Mouse (Mus musculus) fibroblast of lung, adult 2 months (primary cell): ENCODE measurements around the gene Magi1.

Experiments used
- DNase-seq: peaks from one replicate; pipeline ENCODE4 v3.0.0-alpha.2; 2011; ENCODE audit warnings: low read depth

Magi1 gene

GRCm38 (mm10) chr6:93983551-93983950, 300.2 kb downstream of the Magi1 start:
- DNase-seq = no peak

- no peak for DNase-seq
These were observed 302.5 kb downstream of the Magi1 start for GRCm38 (mm10) chr6:93981211-93981610.

DNA sequence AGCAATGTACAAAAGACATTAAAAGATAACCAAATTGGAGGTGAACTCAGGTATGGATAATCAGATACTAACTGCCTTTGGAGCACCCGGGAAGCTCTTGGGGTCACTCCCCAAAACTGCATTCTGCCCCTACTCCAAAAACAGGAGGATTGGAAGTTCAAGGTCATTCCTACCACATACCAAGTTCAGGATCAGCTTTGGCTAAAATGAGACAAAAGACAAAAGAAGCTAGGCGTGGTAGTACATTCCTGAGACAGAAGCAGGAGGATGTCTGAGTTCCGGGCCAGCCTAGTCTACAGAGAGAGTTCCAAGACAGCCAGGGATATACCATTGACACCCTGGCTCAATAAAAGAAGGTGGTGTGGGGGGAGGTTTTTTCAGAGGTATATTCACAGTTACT, 304.5 kb downstream of the Magi1 start:
- no peak for DNase-seq

GRCm38 (mm10) chr6:93968721-93969120, 315.0 kb downstream of the Magi1 start:
- DNase-seq = no peak

- DNase-seq = peak; percentile 27
These were observed 320.9 kb downstream of the Magi1 start for GRCm38 (mm10) chr6:93962757-93963336.

DNA sequence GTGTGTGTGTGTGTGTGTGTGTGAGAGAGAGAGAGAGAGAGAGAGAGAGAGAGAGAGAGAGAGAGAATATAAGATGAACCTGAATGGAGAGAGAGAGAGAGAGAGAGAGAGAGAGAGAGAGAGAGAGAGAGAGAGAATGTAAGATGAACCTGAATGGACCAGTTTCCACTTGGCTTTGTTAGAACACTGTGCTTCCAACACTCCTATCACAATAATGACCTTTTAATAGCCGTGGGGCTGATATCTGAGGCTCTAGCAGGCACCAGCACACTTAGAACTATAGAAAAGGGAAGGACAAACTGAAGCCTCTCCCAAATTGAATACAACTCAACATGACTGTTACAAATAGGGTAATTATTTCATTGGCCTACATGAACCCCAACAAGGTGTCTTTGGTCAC, 321.9 kb downstream of the Magi1 start:
- DNase-seq = no peak

DNA sequence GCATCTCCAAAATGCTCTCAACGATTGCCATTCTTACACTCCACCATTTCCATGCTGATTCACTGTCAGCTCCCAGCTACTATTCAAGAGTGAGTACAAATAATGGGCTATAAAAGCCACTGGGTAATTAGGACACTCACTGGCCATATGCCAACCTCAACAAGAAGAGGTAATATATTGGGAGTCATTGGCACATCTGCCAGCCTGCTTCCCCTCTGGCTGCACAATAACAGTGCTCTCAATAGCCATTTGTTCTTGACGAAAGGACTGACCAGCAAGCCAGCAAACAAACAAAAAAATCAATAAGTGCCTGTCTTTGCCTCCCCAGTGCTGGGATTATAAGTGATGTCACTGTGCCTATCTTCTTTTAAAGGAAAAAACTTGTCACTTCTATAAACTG, 326.5 kb downstream of the Magi1 start:
- DNase-seq = no peak

DNA sequence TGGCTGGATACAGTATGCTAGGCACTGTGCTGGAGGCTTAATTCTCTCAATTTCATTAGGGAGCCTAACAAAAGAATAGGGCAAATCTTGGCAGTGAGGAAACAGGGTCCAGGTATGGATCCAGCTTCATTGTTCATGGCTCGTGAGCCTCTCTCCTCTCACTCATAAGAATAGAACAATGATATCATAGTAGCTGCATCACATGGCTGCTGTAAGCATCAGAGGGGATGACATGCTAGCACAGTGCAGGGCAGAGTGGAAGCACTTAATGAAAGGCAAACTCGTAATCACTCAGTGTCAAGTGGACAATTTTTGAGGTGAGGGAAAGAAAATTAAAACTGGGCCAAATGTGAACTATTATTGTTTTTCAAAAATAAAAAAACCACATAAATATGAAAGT, 337.1 kb downstream of the Magi1 start:
- no peak for DNase-seq

GRCm38 (mm10) chr6:93936359-93936758, 347.4 kb downstream of the Magi1 start:
- no peak for DNase-seq

DNA sequence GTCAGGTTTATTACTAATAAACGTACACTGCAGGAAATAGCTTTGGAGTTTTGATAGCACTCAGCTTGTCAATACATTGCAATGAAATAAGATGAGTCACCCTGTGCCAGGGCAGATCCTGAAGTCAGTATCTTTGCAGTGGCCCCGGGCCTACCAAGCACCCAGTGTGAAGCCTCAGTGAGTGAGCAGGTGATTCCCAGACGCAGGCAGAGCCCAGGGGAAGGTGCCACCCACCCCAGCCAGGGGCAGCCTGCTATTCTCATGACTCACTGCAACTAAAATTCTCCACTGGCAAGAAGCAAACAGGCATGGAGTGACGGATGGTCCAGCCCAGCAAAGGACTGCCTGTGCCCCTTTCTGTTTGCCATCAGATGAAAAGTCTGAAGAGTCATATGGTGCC, 347.9 kb downstream of the Magi1 start:
- DNase-seq = no peak

DNA sequence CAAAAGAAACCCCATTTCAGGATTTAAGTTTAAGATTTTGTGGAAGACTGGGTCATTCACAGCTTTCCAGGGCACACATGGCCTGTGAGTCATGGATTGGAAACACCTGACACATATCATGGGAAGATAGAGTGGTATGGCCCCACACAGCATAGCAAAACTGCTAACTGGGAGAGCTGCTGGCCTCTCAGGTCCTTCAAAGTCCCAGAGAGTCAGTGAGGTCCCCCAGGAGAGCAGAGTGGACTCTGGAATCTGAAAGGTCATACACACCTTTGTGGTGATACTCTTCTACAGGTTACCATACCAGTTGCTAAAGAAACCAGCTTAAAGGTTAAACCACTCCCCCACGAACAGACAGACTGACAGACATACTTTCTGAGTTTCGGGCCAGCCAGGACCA, 349.0 kb downstream of the Magi1 start:
- no peak for DNase-seq

DNA sequence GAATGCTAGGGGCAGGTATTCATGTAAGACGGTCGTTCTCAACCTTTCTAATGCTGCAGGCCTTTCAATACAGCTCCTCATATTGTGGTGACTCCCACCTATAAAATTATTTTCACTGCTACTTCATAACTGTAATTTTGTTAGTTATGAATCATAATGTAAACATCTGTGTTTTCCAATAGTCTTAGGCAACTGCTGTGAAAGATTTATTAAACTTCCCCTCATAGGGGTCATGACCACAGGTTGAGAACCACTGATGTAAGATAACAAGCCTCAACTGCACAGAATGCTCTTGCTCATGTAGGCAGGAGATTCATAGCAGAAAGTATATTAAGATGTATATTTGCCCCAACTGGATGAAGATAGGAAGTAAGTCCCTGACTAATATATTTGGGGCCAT, 359.1 kb downstream of the Magi1 start:
- no peak for DNase-seq

DNA sequence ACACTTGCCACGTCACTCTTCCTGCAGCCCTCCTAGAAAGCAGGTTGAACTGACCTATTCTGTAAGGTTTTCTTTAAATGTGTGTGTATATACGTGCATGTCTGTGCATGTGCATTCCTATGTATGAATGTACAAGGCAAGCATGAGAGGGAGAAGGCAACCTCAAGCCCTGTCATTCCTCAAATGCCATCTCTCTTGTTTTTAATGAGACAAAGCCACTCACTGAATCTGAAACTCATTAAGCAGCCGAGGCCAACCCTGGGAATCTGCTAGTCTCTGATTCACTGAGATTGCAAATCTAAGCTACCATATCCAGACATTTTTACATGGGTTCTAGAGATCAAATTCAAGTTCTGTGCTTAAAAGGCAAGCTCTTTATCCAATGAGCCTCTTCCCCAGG, 359.7 kb downstream of the Magi1 start:
- DNase-seq = no peak

DNA sequence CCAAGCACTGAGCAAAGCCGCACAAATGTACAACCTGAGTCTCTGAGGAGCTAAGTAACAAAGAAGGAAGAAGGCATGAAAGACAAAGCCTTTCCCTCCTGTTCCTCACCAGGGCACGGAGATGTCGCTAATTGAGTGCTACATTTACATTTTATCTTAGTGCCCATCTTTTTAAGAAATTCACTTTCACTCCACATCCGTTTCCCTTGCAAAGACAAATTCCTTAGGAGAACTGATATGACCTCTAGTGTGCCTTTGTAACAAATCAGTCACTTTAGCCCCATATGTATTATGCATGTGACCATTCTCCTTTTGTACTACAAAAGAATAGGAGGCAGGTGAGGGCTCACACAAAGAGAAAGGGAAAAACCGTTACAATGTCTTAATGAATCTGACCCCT, 360.4 kb downstream of the Magi1 start:
- no peak for DNase-seq

- no peak for DNase-seq
These were observed 360.8 kb downstream of the Magi1 start for GRCm38 (mm10) chr6:93922931-93923330.

- DNase-seq = no peak
These were observed 370.4 kb downstream of the Magi1 start for GRCm38 (mm10) chr6:93913226-93913861.

- DNase-seq = peak; percentile 42
These were observed 371.0 kb downstream of the Magi1 start for GRCm38 (mm10) chr6:93912582-93913225.

DNA sequence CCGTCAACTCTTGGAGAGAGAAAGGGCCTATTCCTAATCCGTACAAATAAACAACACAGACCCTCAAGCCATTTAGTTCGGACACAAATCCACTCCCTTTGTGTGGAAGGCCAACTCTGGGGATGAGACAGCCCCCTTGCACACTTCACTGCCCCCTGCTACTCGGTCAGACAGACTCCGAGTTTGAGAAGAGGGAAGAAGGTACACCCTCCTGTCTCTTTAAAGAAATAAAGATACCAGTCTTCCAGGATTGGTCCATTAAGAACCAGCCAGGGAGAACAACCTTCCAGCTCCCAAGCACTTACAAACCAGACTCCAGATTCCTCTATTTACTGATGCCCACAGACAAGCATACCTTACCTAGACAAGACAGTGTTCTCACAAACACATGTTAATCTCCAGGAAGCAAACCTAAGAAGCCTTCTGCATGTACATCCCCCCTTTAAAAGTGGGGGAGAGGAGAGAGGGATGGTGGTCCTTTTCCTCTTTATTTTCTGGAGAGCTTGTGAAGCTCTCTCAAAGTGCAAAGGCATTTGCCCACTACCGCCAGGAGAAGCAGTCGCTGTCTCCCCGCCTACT, 371.6 kb downstream of the Magi1 start:
- DNase-seq = no peak

DNA sequence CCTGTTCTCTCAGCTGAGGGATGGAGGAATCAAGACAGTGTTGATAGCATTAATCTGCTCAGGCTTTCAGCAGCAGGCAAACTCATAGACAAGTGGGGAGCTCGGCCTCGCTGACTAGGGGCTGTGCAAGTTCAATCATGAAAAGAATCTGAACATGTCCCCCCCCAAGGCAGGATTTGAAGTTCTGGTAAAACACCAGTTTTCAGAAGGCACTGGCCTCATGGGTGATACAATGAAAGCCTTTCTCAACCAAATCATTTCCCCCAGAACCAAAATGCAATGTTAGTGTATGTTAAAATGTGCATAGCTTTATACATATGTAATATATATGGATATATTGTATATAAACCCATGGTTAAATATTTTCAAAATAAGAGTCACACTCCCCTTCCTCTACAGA, 372.3 kb downstream of the Magi1 start:
- no peak for DNase-seq

DNA sequence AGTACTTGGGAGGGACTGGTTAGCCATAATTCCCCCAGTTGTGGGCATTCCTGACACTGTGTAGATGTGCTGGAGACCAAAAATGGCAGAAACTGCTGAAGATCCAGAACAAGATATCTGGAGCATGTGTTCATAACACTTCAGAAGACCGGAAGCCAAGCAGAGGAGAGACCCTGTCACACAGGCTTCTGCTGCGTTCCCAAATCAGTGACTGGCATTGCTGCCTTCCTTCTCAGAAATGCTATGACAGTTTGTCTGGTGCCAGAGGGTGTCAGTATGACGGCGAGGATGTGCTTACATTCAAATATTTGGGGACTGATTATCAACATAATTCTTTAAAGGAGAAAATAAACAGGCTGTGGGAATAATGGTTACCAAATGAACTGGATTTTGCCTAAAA, 373.7 kb downstream of the Magi1 start:
- DNase-seq = no peak

GRCm38 (mm10) chr6:93904987-93905386, 378.7 kb downstream of the Magi1 start:
- no peak for DNase-seq

DNA sequence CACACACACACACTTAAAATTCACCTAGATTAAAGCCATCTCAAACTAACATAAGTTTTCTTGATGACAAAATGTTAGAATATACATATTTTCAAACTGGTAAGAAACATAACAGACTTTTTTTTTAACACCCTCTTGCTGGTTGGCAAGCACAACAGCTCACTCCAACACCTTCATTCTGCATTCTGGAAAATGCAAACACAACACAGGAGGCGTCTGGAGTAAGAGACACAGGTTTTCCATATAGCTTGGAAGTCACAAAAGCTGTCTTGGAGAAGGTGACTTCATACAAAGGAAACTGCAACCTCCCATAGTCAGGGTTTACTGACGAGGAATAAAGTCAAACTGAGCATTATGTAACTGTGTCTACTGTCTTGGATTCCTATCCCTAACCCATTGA, 381.5 kb downstream of the Magi1 start:
- no peak for DNase-seq

- DNase-seq = no peak
These were observed 382.3 kb downstream of the Magi1 start for GRCm38 (mm10) chr6:93901408-93901807.
